ENCODE assay signal across 8 mouse cellular contexts in the genomic region with DNA sequence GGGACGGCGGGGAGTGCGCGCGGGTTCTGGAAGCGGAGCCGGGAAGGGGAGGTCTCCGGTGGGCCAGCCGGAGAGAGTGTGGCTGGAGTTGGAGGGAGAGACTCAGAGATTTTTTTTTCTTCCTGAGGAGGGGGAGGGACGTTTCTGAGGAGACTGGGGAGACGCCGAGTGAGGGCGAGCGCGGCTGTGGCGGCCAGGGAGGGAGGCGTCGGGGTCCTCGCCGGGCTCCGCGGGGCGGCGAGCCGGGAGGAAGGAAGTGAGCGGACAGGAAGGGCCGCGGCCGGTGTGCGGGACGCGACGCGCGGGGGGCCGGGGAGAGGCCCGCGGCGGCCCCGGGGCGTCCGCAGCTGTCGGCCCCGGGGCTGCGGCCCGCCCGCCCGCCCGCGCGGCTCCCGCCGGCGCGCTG. TPM values are rescaled to one million over a fixed set of nuclear protein-coding genes. Genes with fewer than 3 reads are reported as not detected.
DNase-seq lines count a peak whose midpoint lies in the region; ATAC-seq and TF ChIP-seq lines count a peak whose summit lies in the region.

No protein-coding gene starts in this region.

- peaks cover 20% of the 10 kb centered on the region for H3K4me1 ChIP-seq in kidney, embryonic 14.5 days (ENCODE audit: control insufficient read depth, insufficient read depth, low read length)
- H3K4me1 ChIP-seq in bone marrow, adult 2 months (ENCODE audit: control insufficient read depth, insufficient read depth, low read length): no peaks in the 10 kb centered on the region
- 0 out of 2 replicates have a peak, but pooled peaks cover 2% of the 10 kb centered on the region for H3K4me1 ChIP-seq in hindbrain, embryonic 11.5 days (replicated peaks; ENCODE audit: control insufficient read depth, insufficient read depth, low read length)
- H3K4me1 ChIP-seq in lung, adult 2 months (ENCODE audit: control insufficient read depth, insufficient read depth, low read length): peaks cover 4% of the 10 kb centered on the region; the same call in 1 of the 2 replicates
- H3K4me1 ChIP-seq in stomach, embryonic 14.5 days (ENCODE audit: control insufficient read depth, insufficient read depth, low read length): peaks cover 16% of the 10 kb centered on the region; the same call in 1 of the 2 replicates

- under 1% methylated on average over 36 of the region's 55 CpGs for WGBS in kidney, embryonic 14.5 days
- under 1% methylated on average over 53 of the region's 55 CpGs for whole genome bisulfite sequencing in bone marrow, adult 2 months
- WGBS in hindbrain, embryonic 11.5 days: 0% methylated on average over 9 of the region's 55 CpGs
- under 1% methylated on average over 24 of the region's 55 CpGs for WGBS in lung, adult 2 months
- 0% methylated on average over 16 of the region's 55 CpGs for WGBS in stomach, embryonic 14.5 days

- H3K4me3 ChIP-seq in kidney, embryonic 14.5 days (ENCODE audit: low read length): peak overlapping the region; percentile 96
- peak overlapping the region; percentile 65 for H3K4me3 ChIP-seq in bone marrow, adult 2 months (replicated peaks; ENCODE audit: control insufficient read depth, low read depth, low read length)
- H3K4me3 ChIP-seq in hindbrain, embryonic 11.5 days (ENCODE audit: low read depth, low read length): peak overlapping the region; percentile 96
- peak overlapping the region; percentile 79 for H3K4me3 ChIP-seq in lung, adult 2 months (replicated peaks; ENCODE audit: extremely low read depth, low read depth, low read length)
- peak overlapping the region; percentile 81 for H3K4me3 ChIP-seq in stomach, embryonic 14.5 days (ENCODE audit: low read depth, low read length)

- no peaks in the 10 kb centered on the region for H3K27me3 ChIP-seq in kidney, embryonic 14.5 days (ENCODE audit: control insufficient read depth, insufficient read depth, low read length)
- H3K27me3 ChIP-seq in hindbrain, embryonic 11.5 days (ENCODE audit: control insufficient read depth, insufficient read depth, low read length): no peaks in the 10 kb centered on the region
- no peaks in the 10 kb centered on the region for H3K27me3 ChIP-seq in stomach, embryonic 14.5 days (ENCODE audit: control insufficient read depth, insufficient read depth, low read length)

- DNase-seq in kidney, adult 11 months: no peak
- no peak for DNase-seq in hindbrain, embryonic 11.5 days (ENCODE audit: low spot score)
- no peak for DNase-seq in lung, adult 2 months
- DNase-seq in left cerebral cortex, adult 8-10 months (ENCODE audit: low spot score in 2 of 2): no peak
- DNase-seq in urinary bladder, adult 2 months (ENCODE audit: low spot score): no peak

- TF ChIP-seq CTCF in bone marrow, adult 2 months (IDR thresholded peaks at IDR 0.05; ENCODE audit: control insufficient read depth, insufficient read depth, low read length): no peak
- TF ChIP-seq CTCF in lung, adult 2 months (IDR thresholded peaks at IDR 0.05; ENCODE audit: insufficient read depth, low read length): no peak

- H3K27ac ChIP-seq in kidney, embryonic 14.5 days (ENCODE audit: low read depth, low read length): peak overlapping the region; percentile 94
- no peak overlapping the region; the same call in 1 of the 2 replicates for H3K27ac ChIP-seq in bone marrow, adult 2 months (ENCODE audit: control insufficient read depth, insufficient read depth, low read depth, low read length, poor library complexity)
- peak overlapping the region; percentile 95 for H3K27ac ChIP-seq in hindbrain, embryonic 11.5 days (ENCODE audit: low read depth, low read length)
- peak overlapping the region; percentile 99 for H3K27ac ChIP-seq in stomach, embryonic 14.5 days (ENCODE audit: low read length)

- peak overlapping the region; percentile 47 for H3K4me2 ChIP-seq in kidney, embryonic 14.5 days (replicated peaks; ENCODE audit: low read depth, low read length)
- H3K4me2 ChIP-seq in hindbrain, embryonic 11.5 days (replicated peaks; ENCODE audit: low read depth, low read length): peak overlapping the region; percentile 60
- peak overlapping the region; percentile 56 for H3K4me2 ChIP-seq in stomach, embryonic 14.5 days (replicated peaks; ENCODE audit: low read depth, low read length)

- peak overlapping the region; percentile 86 for H3K9ac ChIP-seq in kidney, embryonic 14.5 days (ENCODE audit: low read depth, low read length)
- peak overlapping the region; percentile 94 for H3K9ac ChIP-seq in hindbrain, embryonic 11.5 days (ENCODE audit: low read depth, low read length)
- H3K9ac ChIP-seq in stomach, embryonic 14.5 days (replicated peaks; ENCODE audit: low read depth, low read length): peak overlapping the region; percentile 90

- no peak for TF ChIP-seq POLR2A in bone marrow, adult 2 months (IDR thresholded peaks at IDR 0.05; ENCODE audit: borderline replicate concordance, control insufficient read depth, low read depth, low read length)
- TF ChIP-seq POLR2A in lung, adult 2 months (IDR thresholded peaks at IDR 0.05; ENCODE audit: borderline replicate concordance, extremely low read depth, low read depth, low read length): 0 out of 2 replicates have a peak, but pooled peaks have one; percentile 5

- H3K9me3 ChIP-seq in kidney, embryonic 14.5 days (ENCODE audit: control insufficient read depth, low read length): no peaks in the 10 kb centered on the region
- H3K9me3 ChIP-seq in hindbrain, embryonic 11.5 days (ENCODE audit: control insufficient read depth, low read length): no peaks in the 10 kb centered on the region
- no peaks in the 10 kb centered on the region for H3K9me3 ChIP-seq in stomach, embryonic 14.5 days (ENCODE audit: control insufficient read depth, low read depth, low read length)

- ATAC-seq in kidney, embryonic 14.5 days (ENCODE audit: low FRiP score, low TSS enrichment): peak; percentile 87
- ATAC-seq in hindbrain, embryonic 11.5 days (ENCODE audit: low FRiP score): peak; percentile 87
- ATAC-seq in stomach, embryonic 14.5 days (ENCODE audit: insufficient number of reproducible peaks, insufficient read depth, low FRiP score, low read depth): peak; percentile 80

- H3K36me3 ChIP-seq in kidney, embryonic 14.5 days (ENCODE audit: control insufficient read depth, insufficient read depth, low read length): no peaks in the 10 kb centered on the region
- no peaks in the 10 kb centered on the region for H3K36me3 ChIP-seq in hindbrain, embryonic 11.5 days (ENCODE audit: control insufficient read depth, insufficient read depth, low read length)
- no peaks in the 10 kb centered on the region for H3K36me3 ChIP-seq in stomach, embryonic 14.5 days (ENCODE audit: control insufficient read depth, insufficient read depth, low read length)

RNA-seq across cellular contexts. Expression of gene Luzp1, which starts 0.4 kb away (rescaled TPM):
- 140 and 144 TPM in 2 replicates for polyA plus RNA-seq in kidney, embryonic 14.5 days (2014; fragmentation: Nextera tagmentation; extraction: Ambion mirVana)
- polyA plus RNA-seq in bone marrow, adult 2 months (2011; ENCODE audit: insufficient read depth, insufficient read length, low replicate concordance, missing spikeins): 1.2 and 2.8 TPM in 2 replicates
- 96.6 and 130 TPM in 2 replicates for polyA plus RNA-seq in hindbrain, embryonic 11.5 days (2014; fragmentation: Nextera tagmentation; extraction: Ambion mirVana)
- polyA plus RNA-seq in lung, adult 2 months (2012; rRNA removed): 12.5 and 15.7 TPM in 2 replicates
- 114 and 128 TPM in 2 replicates for polyA plus RNA-seq in stomach, embryonic 14.5 days (2014; fragmentation: Nextera tagmentation; extraction: Ambion mirVana)
- total RNA-seq in left cerebral cortex, adult 8-10 months (2022): 10 to 100 TPM; 64.7 to 98.2 (median 71.4) TPM
- 26.2 TPM in 2 replicates for polyA plus RNA-seq in urinary bladder, adult 2 months (2012; rRNA removed)

RNA-seq across cellular contexts. Expression of gene 6030445D17Rik, which starts 7.9 kb away (rescaled TPM):
- 0.16 and 0.54 TPM in 2 replicates for polyA plus RNA-seq in kidney, embryonic 14.5 days (2014; fragmentation: Nextera tagmentation; extraction: Ambion mirVana)
- 0.87 TPM in 1 of 2 replicates, not detected in the other for polyA plus RNA-seq in bone marrow, adult 2 months (2011; ENCODE audit: insufficient read depth, insufficient read length, low replicate concordance, missing spikeins)
- polyA plus RNA-seq in hindbrain, embryonic 11.5 days (2014; fragmentation: Nextera tagmentation; extraction: Ambion mirVana): not detected in 2 replicates
- polyA plus RNA-seq in lung, adult 2 months (2012; rRNA removed): 0.72 and 1.1 TPM in 2 replicates
- polyA plus RNA-seq in stomach, embryonic 14.5 days (2014; fragmentation: Nextera tagmentation; extraction: Ambion mirVana): 0.46 and 0.48 TPM in 2 replicates
- total RNA-seq in left cerebral cortex, adult 8-10 months (2022): under 1 TPM; 0.41 to 0.70 (median 0.64) TPM
- polyA plus RNA-seq in urinary bladder, adult 2 months (2012; rRNA removed): 1.3 and 1.4 TPM in 2 replicates

RNA-seq across cellular contexts. Expression of gene Htr1d, which starts 46.6 kb away (rescaled TPM):
- 0.47 and 0.60 TPM in 2 replicates for polyA plus RNA-seq in kidney, embryonic 14.5 days (2014; fragmentation: Nextera tagmentation; extraction: Ambion mirVana)
- polyA plus RNA-seq in bone marrow, adult 2 months (2011; ENCODE audit: insufficient read depth, insufficient read length, low replicate concordance, missing spikeins): not detected in 2 replicates
- polyA plus RNA-seq in hindbrain, embryonic 11.5 days (2014; fragmentation: Nextera tagmentation; extraction: Ambion mirVana): 0.28 and 0.52 TPM in 2 replicates
- polyA plus RNA-seq in lung, adult 2 months (2012; rRNA removed): 0.10 TPM in 1 of 2 replicates, not detected in the other
- 0.31 and 0.42 TPM in 2 replicates for polyA plus RNA-seq in stomach, embryonic 14.5 days (2014; fragmentation: Nextera tagmentation; extraction: Ambion mirVana)
- 10 to 100 TPM in 1 of 4 experiments, 1 to 10 TPM in 3; 6.4 to 10.4 (median 8.2) TPM for total RNA-seq in left cerebral cortex, adult 8-10 months (2022)
- polyA plus RNA-seq in urinary bladder, adult 2 months (2012; rRNA removed): 2.8 and 4.0 TPM in 2 replicates
